Comparison of ENCODE assay signal across 20 mouse cellular contexts in genomic region chr17:75876895-75877294, GRCm38 (mm10).
"Had no signal": no experiment of that assay in that cellular context is flagged by ENCODE, and none has a peak within 500 bp of the region (broad histone marks: within the 10 kb centered on the region; RNA-seq: fewer than 3 reads in every experiment).

No protein-coding gene starts in this region.

- H3K9me3 ChIP-seq: midbrain, embryonic 12.5 days; neural tube, embryonic 13.5 days had no signal

- ATAC-seq: midbrain, embryonic 16.5 days had no signal

- H3K9ac ChIP-seq: liver, embryonic 14.5 days; midbrain, embryonic 12.5 days; neural tube, embryonic 13.5 days had no signal

- H3K4me3 ChIP-seq: left cerebral cortex, adult 2 months; midbrain, embryonic 12.5 days; myocyte; neural tube, embryonic 13.5 days had no signal

- H3K27ac ChIP-seq: left cerebral cortex, adult 2 months; liver, embryonic 14.5 days; midbrain, embryonic 12.5 days; neural tube, embryonic 13.5 days; stomach, postnatal 0 days had no signal

- H3K4me1 ChIP-seq: midbrain, embryonic 12.5 days; neural tube, embryonic 13.5 days had no signal

- DNase-seq: kidney, adult 18-20 months; kidney, postnatal 10 days; kidney, postnatal 36 days; layer of hippocampus, postnatal 36 days; lung, adult 2 months; lung, postnatal 14 days; lung, postnatal 4 days; right cerebral cortex, adult 18-20 months; right cerebral cortex, postnatal 14 days; right cerebral cortex, postnatal 4 days; thymus, adult 2 months; thymus, postnatal 14 days; thymus, postnatal 4 days had no signal

- H3K36me3 ChIP-seq: midbrain, embryonic 12.5 days; neural tube, embryonic 13.5 days had no signal

- H3K4me2 ChIP-seq: midbrain, embryonic 12.5 days; neural tube, embryonic 13.5 days had no signal

- H3K27me3 ChIP-seq: midbrain, embryonic 12.5 days; neural tube, embryonic 13.5 days had no signal
